Mouse (Mus musculus): Measurements from ENCODE around the gene Nedd4. TPM values are rescaled to one million over a fixed set of nuclear protein-coding genes. Genes with fewer than 3 reads are reported as not detected.

The Nedd4 gene
- polyA plus RNA-seq, 1 experiment from 2014 or later = 142 TPM

- no peaks in the 10 kb centered on the region for H3K27me3 ChIP-seq (replicated peaks; ENCODE audit: control insufficient read depth, insufficient read depth, low read length)
- 64% methylated on average over 9 of the region's 9 CpGs for WGBS
- no peaks in the 10 kb centered on the region for H3K4me1 ChIP-seq (replicated peaks; ENCODE audit: control insufficient read depth, insufficient read depth, low read length)
- H3K9me3 ChIP-seq (ENCODE audit: control insufficient read depth) = no peaks in the 10 kb centered on the region
- TF ChIP-seq CTCF (IDR thresholded peaks at IDR 0.05; ENCODE audit: low read depth) = no peak
- H3K4me3 ChIP-seq (ENCODE audit: low read depth, low read length) = no peak overlapping the region
- peaks cover 16% of the 10 kb centered on the region for H3K36me3 ChIP-seq (ENCODE audit: control insufficient read depth, insufficient read depth)
- H3K4me2 ChIP-seq (replicated peaks; ENCODE audit: low read depth) = no peak overlapping the region
- H3K27ac ChIP-seq (ENCODE audit: low read depth, low read length) = no peak overlapping the region
- no peak overlapping the region for H3K9ac ChIP-seq (ENCODE audit: low read depth, low read length)
- ATAC-seq = no peak
Measured at GRCm38 (mm10) chr9:72752656-72753055, 90.5 kb downstream of the Nedd4 start.

DNA sequence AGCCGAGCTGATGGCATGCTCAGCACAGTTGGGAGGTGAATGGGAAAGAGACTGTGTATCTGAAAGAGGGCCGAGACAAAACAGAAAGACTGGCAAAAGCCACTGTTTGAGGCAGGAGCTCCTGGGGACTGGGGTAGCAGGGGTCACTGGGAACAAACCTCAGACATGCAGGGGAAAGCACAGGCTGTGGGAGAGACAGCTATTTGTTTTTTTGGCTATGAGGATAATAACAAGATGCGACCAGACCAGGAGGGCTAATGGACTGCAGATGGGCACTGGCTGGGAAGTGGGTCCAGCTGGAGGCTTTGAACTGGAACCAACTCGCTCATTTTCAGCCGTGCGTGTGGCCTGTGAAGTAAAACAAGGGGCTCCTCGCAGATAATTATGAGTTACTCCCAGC is 91.6 kb downstream of the Nedd4 start:
- Histone ChIP-seq H3K4me1 (replicated peaks; ENCODE audit: control insufficient read depth, insufficient read depth, low read length) (no peaks in the 10 kb centered on the region), H3K4me3 (ENCODE audit: low read depth, low read length) (no peak overlapping the region), H3K36me3 (ENCODE audit: control insufficient read depth, insufficient read depth) (peaks cover 7% of the 10 kb centered on the region), H3K4me2 (replicated peaks; ENCODE audit: low read depth) (no peak overlapping the region), H3K27ac (ENCODE audit: low read depth, low read length) (no peak overlapping the region), H3K9ac (ENCODE audit: low read depth, low read length) (no peak overlapping the region), H3K9me3 (ENCODE audit: control insufficient read depth) (no peaks in the 10 kb centered on the region), H3K27me3 (replicated peaks; ENCODE audit: control insufficient read depth, insufficient read depth, low read length) (no peaks in the 10 kb centered on the region)
- ATAC-seq = no peak
- TF ChIP-seq CTCF (IDR thresholded peaks at IDR 0.05; ENCODE audit: low read depth) = no peak
- 48% methylated on average over 7 of the region's 7 CpGs for WGBS

GRCm38 (mm10) chr9:72757143-72757542 is 95.0 kb downstream of the Nedd4 start:
- H3K27me3 ChIP-seq (replicated peaks; ENCODE audit: control insufficient read depth, insufficient read depth, low read length) = no peaks in the 10 kb centered on the region
- ATAC-seq = no peak
- H3K4me3 ChIP-seq (ENCODE audit: low read depth, low read length) = no peak overlapping the region
- no peak overlapping the region for H3K9ac ChIP-seq (ENCODE audit: low read depth, low read length)
- no peak overlapping the region for H3K27ac ChIP-seq (ENCODE audit: low read depth, low read length)
- no peaks in the 10 kb centered on the region for H3K36me3 ChIP-seq (ENCODE audit: control insufficient read depth, insufficient read depth)
- 90% methylated on average over 5 of the region's 5 CpGs for WGBS
- no peaks in the 10 kb centered on the region for H3K4me1 ChIP-seq (replicated peaks; ENCODE audit: control insufficient read depth, insufficient read depth, low read length)
- H3K4me2 ChIP-seq (replicated peaks; ENCODE audit: low read depth) = no peak overlapping the region
- H3K9me3 ChIP-seq (ENCODE audit: control insufficient read depth) = no peaks in the 10 kb centered on the region
- no peak for TF ChIP-seq CTCF (IDR thresholded peaks at IDR 0.05; ENCODE audit: low read depth)

GRCm38 (mm10) chr9:72758705-72759131 is 96.6 kb downstream of the Nedd4 start:
- 47% methylated on average over 8 of the region's 8 CpGs for WGBS
- no peaks in the 10 kb centered on the region for H3K36me3 ChIP-seq (ENCODE audit: control insufficient read depth, insufficient read depth)
- no peak for ATAC-seq
- no peak overlapping the region for H3K4me3 ChIP-seq (ENCODE audit: low read depth, low read length)
- no peak overlapping the region for H3K27ac ChIP-seq (ENCODE audit: low read depth, low read length)
- no peaks in the 10 kb centered on the region for H3K27me3 ChIP-seq (replicated peaks; ENCODE audit: control insufficient read depth, insufficient read depth, low read length)
- H3K9me3 ChIP-seq (ENCODE audit: control insufficient read depth) = no peaks in the 10 kb centered on the region
- TF ChIP-seq CTCF (IDR thresholded peaks at IDR 0.05; ENCODE audit: low read depth) = no peak
- no peak overlapping the region for H3K9ac ChIP-seq (ENCODE audit: low read depth, low read length)
- 0 out of 2 replicates have a peak, but pooled peaks cover 3% of the 10 kb centered on the region for H3K4me1 ChIP-seq (replicated peaks; ENCODE audit: control insufficient read depth, insufficient read depth, low read length)
- no peak overlapping the region for H3K4me2 ChIP-seq (replicated peaks; ENCODE audit: low read depth)

- H3K9ac ChIP-seq (ENCODE audit: low read depth, low read length) = no peak overlapping the region
- no peak overlapping the region for H3K4me2 ChIP-seq (replicated peaks; ENCODE audit: low read depth)
- no peak overlapping the region for H3K4me3 ChIP-seq (ENCODE audit: low read depth, low read length)
- WGBS = 4% methylated on average over 3 of the region's 3 CpGs
- no peaks in the 10 kb centered on the region for H3K9me3 ChIP-seq (ENCODE audit: control insufficient read depth)
- no peaks in the 10 kb centered on the region for H3K27me3 ChIP-seq (replicated peaks; ENCODE audit: control insufficient read depth, insufficient read depth, low read length)
- no peak overlapping the region for H3K27ac ChIP-seq (ENCODE audit: low read depth, low read length)
- no peak for TF ChIP-seq CTCF (IDR thresholded peaks at IDR 0.05; ENCODE audit: low read depth)
- no peak for ATAC-seq
- no peaks in the 10 kb centered on the region for H3K36me3 ChIP-seq (ENCODE audit: control insufficient read depth, insufficient read depth)
- 0 out of 2 replicates have a peak, but pooled peaks cover 3% of the 10 kb centered on the region for H3K4me1 ChIP-seq (replicated peaks; ENCODE audit: control insufficient read depth, insufficient read depth, low read length)
Measured at GRCm38 (mm10) chr9:72763050-72763718, 101.0 kb downstream of the Nedd4 start.

- Histone ChIP-seq H3K27ac (ENCODE audit: low read depth, low read length) (no peak overlapping the region), H3K9me3 (ENCODE audit: control insufficient read depth) (no peaks in the 10 kb centered on the region), H3K36me3 (ENCODE audit: control insufficient read depth, insufficient read depth) (no peaks in the 10 kb centered on the region), H3K9ac (ENCODE audit: low read depth, low read length) (no peak overlapping the region), H3K27me3 (replicated peaks; ENCODE audit: control insufficient read depth, insufficient read depth, low read length) (no peaks in the 10 kb centered on the region), H3K4me3 (ENCODE audit: low read depth, low read length) (peak overlapping the region; percentile 20), H3K4me1 (replicated peaks; ENCODE audit: control insufficient read depth, insufficient read depth, low read length) (0 out of 2 replicates have a peak, but pooled peaks cover 3% of the 10 kb centered on the region), H3K4me2 (replicated peaks; ENCODE audit: low read depth) (peak overlapping the region; percentile 61)
- peak; percentile 93 for TF ChIP-seq CTCF (IDR thresholded peaks at IDR 0.05; ENCODE audit: low read depth)
- peak; percentile 47; the same call in 1 of the 2 replicates for ATAC-seq
- 1% methylated on average over 17 of the region's 17 CpGs for WGBS
Measured at GRCm38 (mm10) chr9:72766789-72767349, 104.7 kb downstream of the Nedd4 start.
